Mouse (Mus musculus) ovary, adult 2 months (tissue): ENCODE data around the gene Rnf130. TPM values are rescaled to one million over a fixed set of nuclear protein-coding genes. Genes with fewer than 3 reads are reported as not detected.

Source experiments
- polyA plus RNA-seq: library from polyadenylated mRNA; depleted of rRNA; stranded (reverse); fragments of >200 nt; gene quantifications from 2 replicates; pipeline ENCODE4 v1.2.3, GENCODE M21; 2012; rRNA removed

Gene Rnf130
- polyA plus RNA-seq, result 134 and 225 TPM in 2 replicates

DNA sequence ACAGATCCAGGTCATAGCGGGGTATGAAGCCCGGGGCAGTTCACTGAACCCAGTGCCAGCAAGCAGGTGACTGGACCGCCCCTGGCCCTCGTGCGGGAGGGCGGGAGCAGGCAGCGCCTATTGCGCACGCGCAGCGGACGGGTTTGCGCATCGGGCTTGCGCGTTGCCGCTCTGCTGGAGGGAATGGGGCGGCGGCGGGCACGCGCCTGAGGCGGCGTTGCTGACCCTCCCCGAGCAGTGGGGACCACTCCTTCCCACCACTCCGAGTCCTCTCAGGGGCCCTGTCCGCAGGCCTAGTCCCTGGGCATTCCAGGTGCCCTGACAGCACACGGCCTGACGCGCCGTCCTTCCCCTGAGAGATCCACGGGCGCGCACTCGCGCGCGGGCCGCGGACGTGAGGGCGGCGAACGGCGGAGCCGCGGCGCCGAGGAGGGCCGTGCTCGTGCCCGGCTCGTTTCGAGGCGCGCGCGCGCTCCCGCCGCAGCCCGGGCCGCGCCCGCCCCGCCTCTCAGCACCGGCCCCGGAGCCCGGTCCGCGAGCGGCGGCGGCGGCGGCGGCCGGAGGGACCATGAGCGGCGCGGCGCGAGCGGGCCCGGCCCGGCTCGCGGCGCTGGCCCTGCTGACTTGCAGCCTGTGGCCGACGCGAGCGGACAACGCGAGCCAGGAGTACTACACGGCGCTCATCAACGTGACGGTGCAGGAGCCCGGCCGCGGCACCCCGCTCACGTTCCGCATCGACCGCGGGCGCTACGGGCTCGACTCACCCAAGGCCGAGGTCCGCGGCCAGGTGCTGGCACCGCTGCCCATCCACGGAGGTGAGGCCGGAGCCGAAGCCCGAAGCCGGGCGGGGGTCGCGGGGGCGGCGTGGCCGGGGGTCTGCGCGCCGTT is at the start of gene Rnf130:
Rnf130 (plus strand) TSS at position 514 of the 888 bp plus-strand sequence.

GRCm38 (mm10) chr11:50130811-50131766 is 105.9 kb downstream of the Rnf130 start, which contains the start of gene Tbc1d9b:
TSS of gene Tbc1d9b (plus strand) at chr11:50131396.

Other genes starting within 250 kb of the Rnf130 start
- gene Gfpt2, start 231.2 kb upstream of the Rnf130 start, polyA plus RNA-seq, result 11.0 and 14.4 TPM in 2 replicates
- 22.2 and 27.5 TPM in 2 replicates for gene Mapk9, start 178.6 kb upstream of the Rnf130 start, polyA plus RNA-seq
- gene Rasgef1c, start 123.5 kb upstream of the Rnf130 start, polyA plus RNA-seq, result 0.67 and 1.0 TPM in 2 replicates
- 80.3 and 86.6 TPM in 2 replicates for gene Tbc1d9b, start 106.0 kb downstream of the Rnf130 start, polyA plus RNA-seq
- 10.3 and 11.9 TPM in 2 replicates for gene Mrnip, start 149.1 kb downstream of the Rnf130 start, polyA plus RNA-seq
- 367 and 385 TPM in 2 replicates for gene Sqstm1, start 185.5 kb downstream of the Rnf130 start, polyA plus RNA-seq
- gene Mgat4b, start 185.5 kb downstream of the Rnf130 start, polyA plus RNA-seq, result 260 and 313 TPM in 2 replicates
- 44.3 and 46.8 TPM in 2 replicates for gene Ltc4s, start 213.3 kb downstream of the Rnf130 start, polyA plus RNA-seq